Mouse (Mus musculus): ENCODE measurements around the gene Acsm4. TPM values are rescaled to one million over a fixed set of nuclear protein-coding genes. Genes with fewer than 3 reads are reported as not detected.

Acsm4 gene
- not detected in 2 replicates for polyA plus RNA-seq (2015; fragmentation: Nextera tagmentation; extraction: Ambion mirVana)

- H3K4me2 ChIP-seq (ENCODE audit: low read length) = no peak within 1 kb of the TSS
- ATAC-seq (replicated peaks; ENCODE audit: low FRiP score, low read depth) (no peak), DNase-seq (ENCODE audit: low spot score) (no peak)
- H3K36me3 ChIP-seq (ENCODE audit: insufficient read depth, low read length) = no peaks in the 10 kb centered on the region
- no peaks in the 10 kb centered on the region for H3K4me1 ChIP-seq (replicated peaks; ENCODE audit: insufficient read depth, low read length)
- H3K4me3 ChIP-seq (replicated peaks; ENCODE audit: low read depth, low read length) = no peak within 1 kb of the TSS
- WGBS = 72% methylated on average over 5 of the region's 5 CpGs
- no peak for TF ChIP-seq CTCF (IDR thresholded peaks at IDR 0.05; ENCODE audit: low read depth)
- no peak within 1 kb of the TSS for H3K27ac ChIP-seq
- H3K9ac ChIP-seq (ENCODE audit: low read depth, low read length) = no peak within 1 kb of the TSS
- H3K27me3 ChIP-seq (ENCODE audit: insufficient read depth, low read length) = no peaks in the 10 kb centered on the region
- H3K9me3 ChIP-seq (replicated peaks; ENCODE audit: low read length) = no peaks in the 10 kb centered on the region
Observed at GRCm38 (mm10) chr7:119689726-119690125, at the start of gene Acsm4. TSS of gene Acsm4 (plus strand) at chr7:119690026.

- ATAC-seq (replicated peaks; ENCODE audit: low FRiP score, low read depth) = no peak
- Histone ChIP-seq H3K36me3 (ENCODE audit: insufficient read depth, low read length) (no peaks in the 10 kb centered on the region), H3K27me3 (ENCODE audit: insufficient read depth, low read length) (no peaks in the 10 kb centered on the region), H3K9me3 (replicated peaks; ENCODE audit: low read length) (no peaks in the 10 kb centered on the region), H3K4me3 (replicated peaks; ENCODE audit: low read depth, low read length) (no peak overlapping the region), H3K27ac (no peak overlapping the region), H3K4me2 (ENCODE audit: low read length) (no peak overlapping the region), H3K4me1 (replicated peaks; ENCODE audit: insufficient read depth, low read length) (no peaks in the 10 kb centered on the region), H3K9ac (ENCODE audit: low read depth, low read length) (no peak overlapping the region)
- DNase-seq (ENCODE audit: low spot score) = peak; percentile 9
- WGBS = 64% methylated on average over 5 of the region's 5 CpGs
- TF ChIP-seq CTCF (IDR thresholded peaks at IDR 0.05; ENCODE audit: low read depth) = no peak
Observed at GRCm38 (mm10) chr7:119642307-119642706, 47.5 kb upstream of the Acsm4 start.

- no peaks in the 10 kb centered on the region for H3K9me3 ChIP-seq (replicated peaks; ENCODE audit: low read length)
- whole genome bisulfite sequencing = 83% methylated on average over 3 of the region's 3 CpGs
- ATAC-seq (replicated peaks; ENCODE audit: low FRiP score, low read depth) (peak; percentile 61; the same call in 1 of the 2 replicates), DNase-seq (ENCODE audit: low spot score) (peak; percentile 3)
- no peak for TF ChIP-seq CTCF (IDR thresholded peaks at IDR 0.05; ENCODE audit: low read depth)
- no peaks in the 10 kb centered on the region for H3K27me3 ChIP-seq (ENCODE audit: insufficient read depth, low read length)
- no peak overlapping the region for H3K4me3 ChIP-seq (replicated peaks; ENCODE audit: low read depth, low read length)
- no peak overlapping the region for H3K27ac ChIP-seq
- H3K36me3 ChIP-seq (ENCODE audit: insufficient read depth, low read length) = no peaks in the 10 kb centered on the region
- H3K4me2 ChIP-seq (ENCODE audit: low read length) = no peak overlapping the region
- H3K4me1 ChIP-seq (replicated peaks; ENCODE audit: insufficient read depth, low read length) = no peaks in the 10 kb centered on the region
- no peak overlapping the region for H3K9ac ChIP-seq (ENCODE audit: low read depth, low read length)
Observed at GRCm38 (mm10) chr7:119667893-119668292, 21.9 kb upstream of the Acsm4 start.

DNA sequence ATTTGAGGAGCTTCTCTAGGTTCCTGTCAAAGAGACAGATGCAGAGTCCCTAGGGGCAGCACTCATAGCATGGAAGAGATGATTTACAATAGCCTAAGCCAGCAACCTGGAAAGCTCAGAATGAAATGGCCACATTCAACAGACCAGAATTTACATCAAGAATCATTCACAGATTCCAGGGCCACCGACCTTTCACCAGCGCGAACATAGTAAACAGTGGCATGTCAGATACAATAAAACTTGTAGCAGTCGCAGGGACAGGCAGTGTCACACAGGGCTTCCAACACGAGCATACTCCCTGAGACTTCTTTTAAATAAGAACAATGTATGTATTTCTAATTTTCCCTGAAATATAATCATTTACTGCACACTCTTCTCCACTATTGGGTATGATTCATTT lies 19.4 kb upstream of the Acsm4 start:
- WGBS = 60% methylated on average over 5 of the region's 5 CpGs
- Histone ChIP-seq H3K36me3 (ENCODE audit: insufficient read depth, low read length) (no peaks in the 10 kb centered on the region), H3K27me3 (ENCODE audit: insufficient read depth, low read length) (no peaks in the 10 kb centered on the region), H3K9ac (ENCODE audit: low read depth, low read length) (no peak overlapping the region), H3K27ac (no peak overlapping the region), H3K4me1 (replicated peaks; ENCODE audit: insufficient read depth, low read length) (no peaks in the 10 kb centered on the region), H3K4me2 (ENCODE audit: low read length) (no peak overlapping the region), H3K9me3 (replicated peaks; ENCODE audit: low read length) (no peaks in the 10 kb centered on the region), H3K4me3 (replicated peaks; ENCODE audit: low read depth, low read length) (no peak overlapping the region)
- no peak for TF ChIP-seq CTCF (IDR thresholded peaks at IDR 0.05; ENCODE audit: low read depth)
- DNase-seq (ENCODE audit: low spot score) (no peak), ATAC-seq (replicated peaks; ENCODE audit: low FRiP score, low read depth) (no peak)

DNA sequence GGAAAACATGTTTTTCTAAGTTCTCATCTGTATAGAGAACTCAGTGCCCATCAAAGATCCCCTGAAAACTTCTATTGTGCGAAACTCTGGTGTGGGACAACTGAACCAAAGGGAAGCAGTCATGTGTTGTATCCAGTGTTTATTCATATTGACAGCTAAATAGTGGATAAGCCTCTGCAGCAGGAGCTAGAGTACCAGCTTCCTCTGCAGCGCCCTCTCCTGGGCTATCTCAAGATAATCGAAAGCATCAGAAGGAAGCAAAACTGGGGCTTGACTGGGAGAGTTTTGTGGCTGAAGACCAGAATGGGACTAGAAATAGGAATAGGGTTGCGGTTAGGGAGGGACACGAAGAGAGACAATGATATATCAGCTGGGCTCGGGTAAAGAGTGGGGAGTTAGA lies 18.9 kb upstream of the Acsm4 start:
- H3K36me3 ChIP-seq (ENCODE audit: insufficient read depth, low read length) = no peaks in the 10 kb centered on the region
- DNase-seq (ENCODE audit: low spot score) = peak; percentile 25
- H3K27me3 ChIP-seq (ENCODE audit: insufficient read depth, low read length) = no peaks in the 10 kb centered on the region
- no peak overlapping the region for H3K9ac ChIP-seq (ENCODE audit: low read depth, low read length)
- H3K4me1 ChIP-seq (replicated peaks; ENCODE audit: insufficient read depth, low read length) = no peaks in the 10 kb centered on the region
- TF ChIP-seq CTCF (IDR thresholded peaks at IDR 0.05; ENCODE audit: low read depth) = peak; percentile 61
- H3K27ac ChIP-seq = no peak overlapping the region
- 45% methylated on average over 6 of the region's 6 CpGs for WGBS
- no peak overlapping the region for H3K4me3 ChIP-seq (replicated peaks; ENCODE audit: low read depth, low read length)
- H3K9me3 ChIP-seq (replicated peaks; ENCODE audit: low read length) = no peaks in the 10 kb centered on the region
- no peak overlapping the region for H3K4me2 ChIP-seq (ENCODE audit: low read length)
- no peak for ATAC-seq (replicated peaks; ENCODE audit: low FRiP score, low read depth)

- H3K9me3 ChIP-seq (replicated peaks; ENCODE audit: low read length) = no peaks in the 10 kb centered on the region
- no peaks in the 10 kb centered on the region for H3K27me3 ChIP-seq (ENCODE audit: insufficient read depth, low read length)
- H3K36me3 ChIP-seq (ENCODE audit: insufficient read depth, low read length) = no peaks in the 10 kb centered on the region
- H3K4me3 ChIP-seq (replicated peaks; ENCODE audit: low read depth, low read length) = no peak overlapping the region
- no peaks in the 10 kb centered on the region for H3K4me1 ChIP-seq (replicated peaks; ENCODE audit: insufficient read depth, low read length)
- TF ChIP-seq CTCF (IDR thresholded peaks at IDR 0.05; ENCODE audit: low read depth) = peak; percentile 86
- H3K9ac ChIP-seq (ENCODE audit: low read depth, low read length) = no peak overlapping the region
- H3K4me2 ChIP-seq (ENCODE audit: low read length) = no peak overlapping the region
- 17% methylated on average over 6 of the region's 6 CpGs for WGBS
- H3K27ac ChIP-seq = no peak overlapping the region
- 0 out of 2 replicates have a peak, but pooled peaks have one; percentile 46 for ATAC-seq (replicated peaks; ENCODE audit: low FRiP score, low read depth)
- peak; percentile 80 for DNase-seq (ENCODE audit: low spot score)
Observed at GRCm38 (mm10) chr7:119673465-119673864, 16.4 kb upstream of the Acsm4 start.

- ATAC-seq (replicated peaks; ENCODE audit: low FRiP score, low read depth) = no peak
- no peaks in the 10 kb centered on the region for H3K36me3 ChIP-seq (ENCODE audit: insufficient read depth, low read length)
- TF ChIP-seq CTCF (IDR thresholded peaks at IDR 0.05; ENCODE audit: low read depth) = no peak
- no peaks in the 10 kb centered on the region for H3K9me3 ChIP-seq (replicated peaks; ENCODE audit: low read length)
- H3K4me1 ChIP-seq (replicated peaks; ENCODE audit: insufficient read depth, low read length) = no peaks in the 10 kb centered on the region
- H3K27ac ChIP-seq = no peak overlapping the region
- no peak for DNase-seq (ENCODE audit: low spot score)
- no peaks in the 10 kb centered on the region for H3K27me3 ChIP-seq (ENCODE audit: insufficient read depth, low read length)
- H3K4me3 ChIP-seq (replicated peaks; ENCODE audit: low read depth, low read length) = no peak overlapping the region
- no peak overlapping the region for H3K9ac ChIP-seq (ENCODE audit: low read depth, low read length)
- no peak overlapping the region for H3K4me2 ChIP-seq (ENCODE audit: low read length)
- 65% methylated on average over 8 of the region's 8 CpGs for WGBS
Observed at GRCm38 (mm10) chr7:119680107-119680506, 9.7 kb upstream of the Acsm4 start.
